Mouse (Mus musculus): ENCODE measurements around the gene Hexb.

DNA sequence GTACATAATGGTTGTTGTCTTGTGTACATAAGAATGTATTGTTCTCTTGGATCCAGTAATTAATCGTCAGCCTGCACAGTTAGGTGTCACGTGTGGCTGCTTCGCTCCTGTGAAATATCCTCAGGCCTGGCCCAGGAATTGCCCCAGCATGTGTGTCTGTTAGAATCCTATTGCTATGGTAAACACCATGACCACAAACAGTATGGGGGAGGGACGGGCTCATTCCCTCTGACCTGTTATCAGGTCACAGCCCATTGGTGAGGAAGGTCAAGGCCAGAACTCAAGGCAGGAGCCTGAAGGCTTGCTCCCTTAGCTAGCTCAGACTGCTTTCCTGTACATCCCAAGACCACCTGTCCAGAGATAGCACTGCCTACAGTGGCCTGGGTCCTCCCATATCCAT, 49.6 kb upstream of the Hexb start:
- no peak for TF ChIP-seq MAFK (IDR thresholded peaks at IDR 0.05; ENCODE audit: insufficient read depth, low read depth, low read length)
- no peak for TF ChIP-seq ZNF384 (IDR thresholded peaks at IDR 0.05; ENCODE audit: low read depth, low read length)
- no peak for TF ChIP-seq CHD2 (IDR thresholded peaks at IDR 0.05; ENCODE audit: low read depth, low read length)
- TF ChIP-seq ZC3H11A (IDR thresholded peaks at IDR 0.05; ENCODE audit: borderline replicate concordance, low read depth, low read length) = no peak
